Mouse (Mus musculus) retina, postnatal 7 days (tissue): ENCODE data around the gene Utrn.

Source experiments
- DNase-seq: peaks from one replicate; pipeline ENCODE4 v3.0.0-alpha.2; 2012; ENCODE audit warnings: low read depth, low spot score

The Utrn gene

DNA sequence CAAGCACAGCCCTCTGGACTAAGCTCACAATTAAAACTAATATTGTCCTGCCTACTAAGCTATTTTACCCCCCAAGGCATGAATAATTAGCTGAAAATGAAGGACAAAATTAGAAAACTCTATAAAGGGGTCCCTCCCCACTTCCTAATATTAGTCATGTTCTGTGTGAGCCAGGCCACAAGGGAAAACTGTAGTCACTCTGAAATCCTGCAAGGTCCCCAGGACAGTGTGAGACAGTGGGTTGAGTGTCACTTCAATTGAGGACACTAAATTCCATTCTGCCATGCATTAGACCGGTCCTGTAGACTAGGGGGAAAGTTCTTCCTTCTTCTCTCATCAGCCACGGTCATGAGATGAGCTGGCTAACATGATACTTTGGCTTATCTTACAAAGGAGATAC is 69.7 kb downstream of the Utrn start:
- no peak for DNase-seq

GRCm38 (mm10) chr10:12798248-12798647 is 70.9 kb downstream of the Utrn start:
- DNase-seq: no peak

DNA sequence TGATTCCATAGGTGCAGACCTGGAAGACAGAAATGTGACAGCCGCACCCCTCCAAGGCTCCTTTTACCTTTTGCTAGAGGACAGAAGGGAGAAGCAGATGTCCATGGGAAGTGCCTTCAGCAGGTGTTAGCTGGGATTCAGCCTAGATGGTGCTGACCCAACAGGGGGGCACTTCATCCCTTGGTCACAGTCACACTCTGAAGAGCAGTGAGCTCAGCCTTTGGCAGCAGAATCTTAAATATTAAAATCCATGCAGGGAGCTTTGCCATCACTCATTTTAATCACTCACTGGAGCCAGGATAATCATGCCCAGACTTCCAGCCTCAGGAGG is 72.7 kb downstream of the Utrn start:
- no peak for DNase-seq

- no peak for DNase-seq
These were observed 73.2 kb downstream of the Utrn start for GRCm38 (mm10) chr10:12795796-12796509.

- DNase-seq: no peak
These were observed 77.1 kb downstream of the Utrn start for GRCm38 (mm10) chr10:12792049-12792448.

GRCm38 (mm10) chr10:12790881-12791280 is 78.3 kb downstream of the Utrn start:
- DNase-seq: no peak

GRCm38 (mm10) chr10:12788529-12788928 is 80.6 kb downstream of the Utrn start:
- DNase-seq: no peak

DNA sequence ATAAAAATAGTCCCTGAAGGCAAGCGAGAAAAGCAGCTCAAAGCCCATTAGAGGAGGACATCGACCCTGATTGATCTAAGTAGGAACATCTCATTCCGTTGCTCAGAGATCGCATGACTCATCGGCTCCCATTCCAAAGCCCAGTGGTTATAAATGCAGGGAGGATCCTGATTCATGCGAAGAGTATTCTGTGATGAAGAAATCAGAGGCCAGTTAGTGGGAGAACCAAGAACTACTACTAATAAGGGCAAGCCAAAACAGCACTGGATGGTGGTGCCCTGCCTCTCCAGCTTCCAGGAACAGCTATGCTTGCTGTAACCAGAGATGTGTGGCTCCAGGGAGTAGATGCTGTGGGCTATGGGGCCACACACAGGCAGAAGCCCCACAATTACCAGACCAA is 81.2 kb downstream of the Utrn start:
- no peak for DNase-seq

GRCm38 (mm10) chr10:12785299-12785698 is 83.9 kb downstream of the Utrn start:
- DNase-seq: no peak

GRCm38 (mm10) chr10:12781381-12781907 is 87.7 kb downstream of the Utrn start:
- DNase-seq: no peak

GRCm38 (mm10) chr10:12773178-12773577 is 96.0 kb downstream of the Utrn start:
- DNase-seq: no peak

DNA sequence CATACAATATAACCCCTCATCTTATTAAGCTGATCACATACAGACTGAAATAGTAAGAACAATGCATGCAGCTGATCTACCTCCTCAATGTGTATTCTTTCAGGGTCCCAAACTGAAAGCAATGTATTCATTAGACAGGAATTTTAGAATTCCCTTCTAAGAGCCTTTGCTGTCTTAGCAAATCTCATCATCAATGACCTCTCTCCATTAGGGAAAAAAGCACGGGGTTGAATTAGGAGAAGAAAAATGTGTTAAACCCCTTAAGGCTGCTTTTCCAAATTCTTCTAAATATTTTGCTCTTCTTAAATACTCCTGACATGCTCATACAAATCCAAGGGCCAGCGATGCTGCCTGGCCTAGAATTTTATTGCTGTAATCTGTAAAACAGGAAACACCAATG is 97.7 kb downstream of the Utrn start:
- DNase-seq: no peak

DNA sequence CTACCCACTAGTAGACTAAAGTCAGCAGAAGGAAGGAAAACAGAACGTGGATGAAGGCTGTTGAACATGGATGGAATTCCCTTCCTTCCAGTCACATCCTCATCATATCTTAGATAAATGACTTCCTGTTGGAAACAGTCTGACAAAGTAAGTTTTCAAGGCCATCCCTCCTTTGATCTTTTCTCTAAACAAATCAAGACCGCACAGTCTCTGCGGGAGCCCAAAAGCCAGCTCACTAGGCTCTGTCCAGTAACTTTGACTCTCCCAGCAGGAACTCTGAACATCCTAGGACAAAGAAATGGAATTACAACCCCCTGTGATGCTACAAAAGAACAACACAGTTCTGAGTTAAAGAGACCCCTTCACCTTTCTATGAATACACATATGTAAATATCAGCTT is 106.5 kb downstream of the Utrn start:
- DNase-seq: no peak

DNA sequence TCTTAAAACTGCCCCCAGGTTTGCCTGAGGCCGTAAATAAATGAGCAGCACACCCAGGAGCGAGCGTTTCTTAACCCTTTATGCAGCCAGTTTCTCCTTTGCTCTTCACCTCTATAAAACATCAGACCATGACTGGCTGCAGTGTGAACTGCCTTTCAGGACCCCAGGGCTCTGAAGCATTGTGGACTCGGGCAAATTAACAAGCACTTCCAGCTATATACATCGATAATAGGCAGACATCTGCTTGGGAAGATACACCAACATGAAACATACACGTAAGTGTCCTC is 110.5 kb downstream of the Utrn start:
- no peak for DNase-seq

DNA sequence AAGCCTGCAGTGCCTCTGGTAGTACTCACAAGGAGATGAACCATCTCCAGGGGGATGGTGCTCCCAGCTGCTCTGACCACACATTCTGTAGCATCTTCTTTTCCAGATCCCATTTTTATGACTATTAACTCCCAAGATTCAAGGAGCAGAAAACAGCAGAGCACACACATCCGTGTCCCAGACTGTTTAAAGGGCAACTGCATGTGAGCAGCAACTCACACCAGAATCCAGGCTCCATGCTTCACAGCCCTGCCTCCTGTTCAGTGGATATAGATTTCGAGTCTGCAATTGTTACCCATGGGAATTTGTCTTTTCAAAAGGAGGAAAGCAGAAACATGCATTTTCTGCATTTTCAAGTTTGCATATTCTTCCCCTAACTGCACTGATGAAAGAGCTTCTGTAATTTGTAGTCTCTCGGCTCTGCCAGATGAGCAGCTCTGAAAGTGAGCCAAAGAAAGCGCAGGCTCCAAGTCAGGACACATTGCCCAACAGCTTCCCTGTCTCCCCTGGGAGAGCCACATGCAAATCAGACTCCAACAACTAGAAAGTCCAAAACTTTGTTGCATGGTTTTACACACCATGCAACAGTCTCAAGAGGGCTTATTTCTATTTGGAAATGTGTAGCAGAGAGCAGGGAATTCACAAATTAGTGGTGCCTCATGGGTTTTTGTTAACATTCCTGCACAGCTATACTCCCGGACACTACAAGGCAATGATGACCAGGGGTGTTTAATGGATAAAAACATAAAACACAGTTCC is 111.0 kb downstream of the Utrn start:
- DNase-seq: no peak

- DNase-seq: no peak
These were observed 112.5 kb downstream of the Utrn start for GRCm38 (mm10) chr10:12756692-12757091.

- no peak for DNase-seq
These were observed 114.3 kb downstream of the Utrn start for GRCm38 (mm10) chr10:12754911-12755310.

GRCm38 (mm10) chr10:12754166-12754565 is 115.0 kb downstream of the Utrn start:
- DNase-seq: no peak

DNA sequence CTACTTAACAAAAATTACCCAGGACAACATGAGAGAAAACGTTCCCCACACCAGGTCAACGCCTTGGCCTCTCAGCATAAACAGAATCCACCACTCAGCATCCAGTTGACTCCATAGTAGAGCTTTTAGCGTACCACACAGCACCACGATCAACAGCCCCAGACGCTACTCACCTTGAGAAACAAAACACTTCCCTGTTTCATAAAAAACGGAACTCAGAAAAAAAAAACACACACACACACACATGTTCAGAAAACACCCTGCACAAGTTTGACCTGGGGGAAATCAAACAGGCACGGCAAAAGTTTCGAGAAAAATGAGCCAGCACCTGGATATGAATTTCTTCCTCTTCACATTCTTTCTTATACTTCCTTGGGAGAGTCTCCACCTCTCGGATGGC is 125.4 kb downstream of the Utrn start:
- DNase-seq: no peak

DNA sequence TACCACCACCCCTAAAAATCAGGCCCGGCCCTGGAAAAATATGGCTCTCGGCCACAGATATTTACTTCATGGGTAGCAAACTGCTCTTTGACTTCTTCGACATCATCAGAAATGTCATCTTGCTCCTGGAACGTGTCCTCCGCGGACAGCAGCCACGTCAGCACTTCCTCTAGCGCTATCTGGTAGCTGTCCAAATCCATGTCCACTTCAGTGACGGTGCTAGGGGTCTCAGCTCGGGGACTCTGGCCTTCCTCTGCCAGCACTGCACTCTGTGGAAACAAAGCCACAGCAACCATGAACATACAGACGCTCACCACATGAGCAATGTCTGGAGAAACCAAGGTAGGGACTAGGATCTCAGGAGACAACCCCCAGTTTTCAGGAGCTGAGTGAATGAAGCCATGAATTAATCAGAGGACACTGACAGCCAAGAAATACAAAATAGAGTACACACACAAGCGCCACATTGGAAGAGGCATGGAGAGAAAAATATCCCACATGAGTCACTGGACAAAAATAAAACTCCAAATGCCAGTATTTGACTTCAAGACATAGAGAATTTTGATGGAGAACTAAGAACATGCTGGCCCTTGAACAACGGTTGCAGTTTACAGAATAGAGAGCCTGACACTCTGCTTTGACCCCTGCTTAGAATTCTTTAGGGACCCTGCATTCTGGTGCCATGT is 129.7 kb downstream of the Utrn start:
- DNase-seq: no peak

DNA sequence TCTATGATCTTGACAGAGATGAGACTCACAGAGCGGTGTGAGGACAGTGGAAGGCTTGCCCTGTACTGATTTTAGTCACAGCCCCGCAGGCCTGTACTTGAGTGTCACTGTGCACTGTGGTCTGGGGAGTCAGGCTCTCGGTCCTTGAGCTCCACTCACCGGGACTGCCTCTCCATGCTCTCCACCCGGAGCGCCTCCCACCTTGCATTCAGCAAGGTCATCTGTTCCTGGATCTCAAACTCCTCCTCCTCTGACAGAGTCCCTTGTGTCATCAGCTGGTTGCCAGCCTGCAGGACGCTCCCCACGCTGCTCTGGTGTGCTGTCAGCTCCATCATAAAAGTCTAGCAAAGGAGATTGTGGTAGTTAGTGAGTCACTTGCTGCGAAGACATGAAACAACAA is 131.2 kb downstream of the Utrn start:
- no peak for DNase-seq

GRCm38 (mm10) chr10:12736861-12737835 is 132.0 kb downstream of the Utrn start:
- no peak for DNase-seq
